Comparison of ENCODE assay signal across 35 mouse cellular contexts in genomic region chr9:58331276-58331675, GRCm38 (mm10). TPM values are rescaled to one million over a fixed set of nuclear protein-coding genes. Genes with fewer than 3 reads are reported as not detected.
DNase-seq lines count a peak whose midpoint lies in the region; ATAC-seq and TF ChIP-seq lines count a peak whose summit lies in the region.
"Had no signal": no experiment of that assay in that cellular context is flagged by ENCODE, and none has a peak within 500 bp of the region (broad histone marks: within the 10 kb centered on the region; RNA-seq: fewer than 3 reads in every experiment).

No protein-coding gene starts in this region.

- H3K9ac ChIP-seq in heart, postnatal 0 days (replicated peaks; ENCODE audit: low read depth, low read length): no peak overlapping the region
- no peak overlapping the region for H3K9ac ChIP-seq in forebrain, embryonic 12.5 days
- H3K9ac ChIP-seq: embryonic facial prominence, embryonic 13.5 days; forebrain, embryonic 13.5 days; hindbrain, embryonic 14.5 days had no signal

- no peak overlapping the region for H3K4me3 ChIP-seq in gastrocnemius, adult 2 months
- H3K4me3 ChIP-seq in heart, postnatal 0 days (ENCODE audit: low read depth, low read length): no peak overlapping the region
- no peak overlapping the region for H3K4me3 ChIP-seq in forebrain, embryonic 12.5 days (replicated peaks)
- H3K4me3 ChIP-seq: embryonic facial prominence, embryonic 10.5 days; embryonic facial prominence, embryonic 13.5 days; erythroblast, embryonic 14.5 days; forebrain, embryonic 13.5 days; heart, adult 2 months; heart, embryonic 10.5 days had no signal

- WGBS in heart, postnatal 0 days: 17% methylated on average over 3 of the region's 3 CpGs
- 80% methylated on average over 3 of the region's 3 CpGs for WGBS in forebrain, embryonic 12.5 days

- no peaks in the 10 kb centered on the region for H3K9me3 ChIP-seq in heart, postnatal 0 days (replicated peaks; ENCODE audit: control insufficient read depth, low read length)
- H3K9me3 ChIP-seq in forebrain, embryonic 12.5 days: no peaks in the 10 kb centered on the region
- H3K9me3 ChIP-seq: embryonic facial prominence, embryonic 13.5 days; heart, embryonic 10.5 days had no signal

- ATAC-seq in heart, postnatal 0 days (ENCODE audit: insufficient read depth, low read depth): no peak
- no peak for ATAC-seq in forebrain, embryonic 12.5 days (ENCODE audit: low FRiP score)
- ATAC-seq: forebrain, embryonic 13.5 days; inflammation-experienced regulatory T-cells, adult 6 months; intestine, embryonic 16.5 days had no signal

- TF ChIP-seq CTCF in gastrocnemius, adult 2 months (IDR thresholded peaks at IDR 0.05): no peak
- no peak for TF ChIP-seq CTCF in heart, postnatal 0 days (IDR thresholded peaks at IDR 0.05; ENCODE audit: low read depth)

- H3K4me2 ChIP-seq in heart, postnatal 0 days (ENCODE audit: low read depth, low read length): no peak overlapping the region
- H3K4me2 ChIP-seq in forebrain, embryonic 12.5 days: no peak overlapping the region
- H3K4me2 ChIP-seq: embryonic facial prominence, embryonic 13.5 days; forebrain, embryonic 13.5 days; hindbrain, embryonic 14.5 days had no signal

- H3K4me1 ChIP-seq in heart, postnatal 0 days (ENCODE audit: control insufficient read depth, insufficient read depth): no peaks in the 10 kb centered on the region
- H3K4me1 ChIP-seq in forebrain, embryonic 12.5 days: peaks cover 11% of the 10 kb centered on the region

- TF ChIP-seq EP300 in heart, postnatal 0 days (IDR thresholded peaks at IDR 0.05; ENCODE audit: low read depth): no peak

- no peaks in the 10 kb centered on the region for H3K36me3 ChIP-seq in heart, postnatal 0 days (replicated peaks; ENCODE audit: control insufficient read depth, insufficient read depth, low read length)
- H3K36me3 ChIP-seq in forebrain, embryonic 12.5 days (replicated peaks): no peaks in the 10 kb centered on the region
- H3K36me3 ChIP-seq: embryonic facial prominence, embryonic 10.5 days; embryonic facial prominence, embryonic 13.5 days; heart, embryonic 10.5 days had no signal

- intact Hi-C loops in gastrocnemius, adult 2 months (cut with DNase I): no loop called here
- intact Hi-C loops in gastrocnemius, postnatal 14 days (cut with DNase I; ENCODE audit: low total_unique reads): no loop called here
- intact Hi-C loops in heart, postnatal 36 days (cut with DNase I): loop anchor here (2.0 kb wide), 2 partner anchors 38 to 204 kb away; no protein-coding TSS in a partner anchor

- DNase-seq in gastrocnemius, adult 2 months: peak; percentile 36
- DNase-seq in gastrocnemius, postnatal 14 days: no peak
- peak; percentile 50 for DNase-seq in heart, postnatal 0 days (ENCODE audit: low spot score)
- no peak for DNase-seq in heart, postnatal 36 days
- peak; percentile 11 for DNase-seq in lung, postnatal 10 days
- DNase-seq in lung, postnatal 14 days: no peak
- peak; percentile 24 for DNase-seq in adipocyte (ENCODE audit: low spot score)
- DNase-seq: adrenal gland, adult 8-10 months; adrenal gland, postnatal 25 days; cerebellum, adult 11-12 months; cerebellum, adult 8-10 months; cerebellum, postnatal 10 days; cerebellum, postnatal 36 days; embryo, embryonic 11 days; gastrocnemius, postnatal 36 days; heart, adult 2 months; heart, postnatal 4 days had no signal

- H3K27ac ChIP-seq in gastrocnemius, adult 2 months: no peak overlapping the region
- no peak overlapping the region for H3K27ac ChIP-seq in heart, postnatal 0 days (ENCODE audit: low read depth)
- H3K27ac ChIP-seq in forebrain, embryonic 12.5 days: no peak overlapping the region
- H3K27ac ChIP-seq: embryonic facial prominence, embryonic 10.5 days; embryonic facial prominence, embryonic 13.5 days; forebrain, embryonic 13.5 days; heart, adult 2 months; heart, embryonic 10.5 days; hindbrain, embryonic 14.5 days; hindbrain, postnatal 0 days had no signal

- no peaks in the 10 kb centered on the region for H3K27me3 ChIP-seq in heart, postnatal 0 days (ENCODE audit: control insufficient read depth, insufficient read depth, low read length)
- no peaks in the 10 kb centered on the region for H3K27me3 ChIP-seq in forebrain, embryonic 12.5 days
- H3K27me3 ChIP-seq: embryonic facial prominence, embryonic 13.5 days; forebrain, embryonic 13.5 days had no signal

RNA-seq across cellular contexts. Expression of gene Loxl1, which starts 18.3 kb away (rescaled TPM):
- 10 to 100 TPM; 10.6 to 17.9 TPM for total RNA-seq in gastrocnemius, adult 2 months (2021)
- 10 to 100 TPM; 29.2 to 46.7 TPM for total RNA-seq in gastrocnemius, postnatal 14 days (2021)
- total RNA-seq in heart, postnatal 0 days (2014; rRNA removed; ENCODE audit: low replicate concordance): 44.1 and 61.7 TPM in 2 replicates
- polyA plus RNA-seq in heart, postnatal 0 days (2015; fragmentation: Nextera tagmentation; extraction: Ambion mirVana): 39.2 and 40.7 TPM in 2 replicates
- total RNA-seq in heart, postnatal 36 days (2021): 10 to 100 TPM; 29.6 TPM
- polyA plus RNA-seq in forebrain, embryonic 12.5 days (2016; fragmentation: Nextera tagmentation; extraction: Ambion mirVana): 9.1 and 10.9 TPM in 2 replicates
- total RNA-seq: granulocyte monocyte progenitor cell, adult 5-6 weeks had no signal
- polyA plus RNA-seq: inflammation-experienced regulatory T-cells, adult 6 months had no signal

RNA-seq across cellular contexts. Expression of gene Tbc1d21, which starts 39.0 kb away (rescaled TPM):
- not detected for total RNA-seq in gastrocnemius, adult 2 months (2021)
- not detected for total RNA-seq in gastrocnemius, postnatal 14 days (2021)
- total RNA-seq in heart, postnatal 0 days (2014; rRNA removed; ENCODE audit: low replicate concordance): not detected in 2 replicates
- polyA plus RNA-seq in heart, postnatal 0 days (2015; fragmentation: Nextera tagmentation; extraction: Ambion mirVana): not detected in 2 replicates
- not detected for total RNA-seq in heart, postnatal 36 days (2021)
- not detected in 2 replicates for polyA plus RNA-seq in forebrain, embryonic 12.5 days (2016; fragmentation: Nextera tagmentation; extraction: Ambion mirVana)
- total RNA-seq: adrenal gland, adult 8-10 months; adrenal gland, postnatal 25 days; ES-E14; gastrocnemius, adult 8-10 months; gastrocnemius, postnatal 36 days; granulocyte monocyte progenitor cell, adult 5-6 weeks; heart, adult 2 months; heart, postnatal 4 days; hindbrain, postnatal 0 days had no signal
- polyA plus RNA-seq: brain, embryonic 14.5 days; cortical plate, adult 2 months; embryonic facial prominence, embryonic 10.5 days; embryonic facial prominence, embryonic 13.5 days; erythroblast, embryonic 14.5 days; forebrain, embryonic 13.5 days; forebrain, embryonic 16.5 days; heart, adult 2 months; heart, embryonic 10.5 days; heart, embryonic 16.5 days; hindbrain, embryonic 11.5 days; hindbrain, embryonic 14.5 days; hindbrain, postnatal 0 days; inflammation-experienced regulatory T-cells, adult 6 months; intestine, embryonic 16.5 days had no signal

Comparison
In these comparisons a context has a peak if more than half of its experiments do, and no peak if none do; other contexts are left out.
1. DNase-seq: peak in gastrocnemius, adult 2 months (single experiment), heart, postnatal 0 days (single experiment), lung, postnatal 10 days (single experiment) and adipocyte (single experiment); none in gastrocnemius, postnatal 14 days (single experiment), heart, postnatal 36 days (0 of 2) and lung, postnatal 14 days (single experiment).